Mouse (Mus musculus) gastrocnemius, adult 18-20 months (tissue): ENCODE data around the gene Bpifb4. TPM values are rescaled to one million over a fixed set of nuclear protein-coding genes. Genes with fewer than 3 reads are reported as not detected.

ENCODE experiments used
- DNase-seq: peaks from one replicate; pipeline ENCODE4 v3.0.0; 2021; ENCODE audit warnings: low spot score
- total RNA-seq, 2 experiments: library from RNA; stranded (reverse); gene quantifications; 2 replicates each; pipeline ENCODE4 v1.2.3; 2021

The Bpifb4 gene
- total RNA-seq, 2 experiments from 2014 or later, result not detected

GRCm38 (mm10) chr2:154005094-154005493 lies 67.1 kb downstream of the Bpifb4 start:
- DNase-seq, result no peak

- DNase-seq, result no peak
Observed at GRCm38 (mm10) chr2:154005734-154006133, 67.7 kb downstream of the Bpifb4 start.

- no peak for DNase-seq
Observed at GRCm38 (mm10) chr2:154006331-154006730, 68.3 kb downstream of the Bpifb4 start.

- no peak for DNase-seq
Observed at GRCm38 (mm10) chr2:154007381-154007780, 69.4 kb downstream of the Bpifb4 start.

GRCm38 (mm10) chr2:154007965-154008364 lies 70.0 kb downstream of the Bpifb4 start, which contains the start of gene Bpifa2:
TSS of gene Bpifa2 (plus strand) at chr2:154008265.
- no peak for DNase-seq

Other genes starting within 250 kb of the Bpifb4 start
- gene Dnmt3c, start 241.6 kb upstream of the Bpifb4 start, total RNA-seq, result not detected
- gene Mapre1, start 196.9 kb upstream of the Bpifb4 start, total RNA-seq, result 10 to 100 TPM; 31.0 to 36.7 TPM
- gene Efcab8, start 158.3 kb upstream of the Bpifb4 start, total RNA-seq, result not detected
- gene Sun5, start 67.1 kb upstream of the Bpifb4 start, total RNA-seq, result not detected
- not detected for gene Bpifb2, start 63.2 kb upstream of the Bpifb4 start, total RNA-seq
- gene Bpifb6, start 37.8 kb upstream of the Bpifb4 start, total RNA-seq, result not detected
- gene Bpifb3, start 20.0 kb upstream of the Bpifb4 start, total RNA-seq, result not detected
- not detected for gene Bpifa6, start 36.7 kb downstream of the Bpifb4 start, total RNA-seq
- not detected for gene Bpifa2, start 70.1 kb downstream of the Bpifb4 start, total RNA-seq
- gene Bpifa3, start 192.1 kb downstream of the Bpifb4 start, total RNA-seq, result not detected
- not detected for gene Bpifa1, start 204.7 kb downstream of the Bpifb4 start, total RNA-seq
- not detected for gene Bpifa5, start 224.4 kb downstream of the Bpifb4 start, total RNA-seq